Mouse (Mus musculus) telencephalon, adult 2 months (tissue): ENCODE measurements at regions not wholly inside any gene's neighbourhood (a gene's known extent, or its start where the extent isn't known, plus 50 kb on each side); places are given as distances from the start of the nearest gene placed in this dataset.
"Not testable (repeated sequence)": the region's sequence is repeated elsewhere in the genome, so short reads cannot be mapped to it uniquely, and the experiment has no call there.

ENCODE experiments used
- DNase-seq: peaks from one replicate; pipeline ENCODE4 v3.0.0-alpha.2; 2011; ENCODE audit warnings: low read depth, low spot score

DNA sequence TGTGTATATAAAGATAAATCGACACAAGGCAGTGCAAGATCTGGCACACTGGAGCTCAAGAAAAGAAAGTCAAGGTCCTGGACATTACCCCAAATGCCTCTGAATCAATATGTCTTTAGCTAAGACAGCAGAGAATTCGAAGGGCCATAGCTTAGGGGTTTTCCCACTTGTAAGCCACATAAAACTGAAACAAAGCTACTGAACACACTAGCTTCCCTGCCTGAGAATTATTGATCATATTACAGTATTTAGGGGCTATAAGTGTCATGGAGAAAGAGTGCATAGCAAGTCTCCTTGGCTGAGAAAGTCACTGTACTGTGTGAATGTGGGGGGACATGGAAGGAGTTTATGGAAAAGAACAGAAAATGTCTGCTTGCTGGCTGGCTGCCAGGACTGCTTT lies 207.3 kb upstream of the Htr1f start:
- no peak for DNase-seq

DNA sequence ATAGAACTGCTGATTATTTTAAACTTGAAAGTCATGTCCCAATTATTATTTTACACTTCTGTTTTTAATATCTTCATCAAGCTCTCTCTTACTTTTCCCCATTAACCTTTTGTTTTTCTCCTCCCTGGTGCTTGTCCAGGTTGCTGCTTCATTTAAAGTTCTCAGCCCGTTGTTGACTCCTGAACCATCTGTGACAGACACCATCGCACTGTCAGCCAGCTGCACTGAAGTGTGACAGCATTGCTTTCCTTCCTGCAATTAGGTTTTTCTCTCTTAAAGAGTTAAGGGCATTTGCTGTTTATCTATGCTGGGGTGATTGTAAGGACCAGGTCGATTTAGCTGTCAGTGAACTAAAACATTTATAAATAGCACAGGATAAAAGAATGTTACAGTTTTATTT lies 205.3 kb upstream of the Pou1f1 start:
- no peak for DNase-seq

GRCm38 (mm10) chr16:65332412-65332811 lies 187.9 kb upstream of the Pou1f1 start:
- no peak for DNase-seq

DNA sequence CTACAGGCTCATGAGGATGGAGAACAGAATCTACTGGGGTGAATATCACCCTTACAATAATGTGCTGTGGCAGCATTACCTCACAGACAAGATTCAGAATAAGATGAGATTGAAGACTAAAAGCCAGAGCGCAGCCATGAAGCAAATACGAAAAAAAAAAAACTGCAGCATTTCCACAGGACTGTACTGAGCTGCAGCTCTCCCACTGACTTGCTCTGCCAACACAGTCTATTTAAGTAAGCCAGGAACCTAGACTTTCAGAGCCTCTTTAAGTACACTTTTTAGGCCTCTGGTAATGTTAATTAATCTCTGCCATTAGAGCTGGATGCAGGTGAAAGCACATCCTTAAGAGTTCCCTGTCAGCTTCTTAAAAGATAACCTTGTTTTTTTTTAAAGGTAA lies 181.1 kb upstream of the Pou1f1 start:
- peak; percentile 16 for DNase-seq

DNA sequence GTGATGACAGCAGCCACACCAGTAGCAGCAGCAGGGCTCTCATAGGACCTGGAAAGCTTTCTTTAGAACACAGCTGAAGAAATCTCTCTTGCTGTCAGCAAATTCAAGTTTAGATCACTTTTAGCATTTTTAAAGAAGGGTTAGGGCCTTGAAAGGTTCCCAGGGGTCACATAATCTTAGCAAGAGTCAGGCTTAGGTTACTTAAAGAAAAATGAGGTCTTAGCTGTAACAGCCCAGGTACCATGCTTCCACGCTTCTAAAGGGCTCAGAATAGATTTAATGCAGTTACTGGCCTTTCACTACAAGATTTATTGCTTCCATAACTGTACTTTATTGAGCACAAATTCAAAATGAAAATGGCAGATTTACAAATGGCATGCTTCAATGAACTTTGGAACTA lies 160.4 kb upstream of the Pou1f1 start:
- no peak for DNase-seq

- DNase-seq = no peak
Observed at GRCm38 (mm10) chr16:65369271-65369670, 151.0 kb upstream of the Pou1f1 start.

DNA sequence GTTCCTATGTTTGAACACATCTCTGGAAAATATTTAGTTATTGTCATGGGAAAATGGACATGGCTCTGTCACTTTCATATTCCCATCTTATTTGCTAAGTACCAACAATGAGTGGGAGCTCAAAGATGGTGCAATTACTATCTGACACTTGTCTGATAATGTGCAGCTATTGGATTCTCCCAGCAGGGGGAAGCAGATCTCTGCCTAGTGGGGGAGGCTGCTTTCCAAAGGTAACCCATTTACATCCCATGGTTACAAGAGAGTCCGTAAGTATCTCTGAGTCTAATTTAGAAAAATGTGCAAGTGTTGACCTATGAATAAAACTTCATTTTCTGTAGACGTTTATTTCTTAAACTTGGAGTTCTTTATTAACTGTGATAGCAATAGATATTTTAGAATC lies 149.4 kb upstream of the Pou1f1 start:
- no peak for DNase-seq

DNA sequence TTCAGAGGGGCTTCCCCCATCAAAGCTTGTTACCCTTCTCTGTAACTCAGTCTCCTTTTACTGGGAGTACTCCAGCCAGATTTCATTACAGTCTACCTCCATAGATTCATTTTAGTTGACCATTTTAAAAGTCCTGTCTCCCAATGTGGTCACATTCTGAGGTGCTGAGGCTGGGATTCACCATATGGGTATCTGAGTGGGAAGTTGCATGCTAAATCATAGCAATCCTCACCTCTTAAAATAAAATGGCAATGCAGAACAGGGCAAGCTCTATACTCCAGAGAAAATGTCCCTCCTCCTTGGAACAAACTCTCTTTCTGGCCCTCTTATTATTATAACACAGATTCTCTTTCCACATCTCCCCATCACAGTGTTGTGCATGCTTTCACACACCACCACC lies 143.8 kb upstream of the Pou1f1 start:
- no peak for DNase-seq

GRCm38 (mm10) chr16:65378276-65378675 lies 142.0 kb upstream of the Pou1f1 start:
- no peak for DNase-seq

GRCm38 (mm10) chr16:65379939-65380338 lies 140.4 kb upstream of the Pou1f1 start:
- peak; percentile 77 for DNase-seq

DNA sequence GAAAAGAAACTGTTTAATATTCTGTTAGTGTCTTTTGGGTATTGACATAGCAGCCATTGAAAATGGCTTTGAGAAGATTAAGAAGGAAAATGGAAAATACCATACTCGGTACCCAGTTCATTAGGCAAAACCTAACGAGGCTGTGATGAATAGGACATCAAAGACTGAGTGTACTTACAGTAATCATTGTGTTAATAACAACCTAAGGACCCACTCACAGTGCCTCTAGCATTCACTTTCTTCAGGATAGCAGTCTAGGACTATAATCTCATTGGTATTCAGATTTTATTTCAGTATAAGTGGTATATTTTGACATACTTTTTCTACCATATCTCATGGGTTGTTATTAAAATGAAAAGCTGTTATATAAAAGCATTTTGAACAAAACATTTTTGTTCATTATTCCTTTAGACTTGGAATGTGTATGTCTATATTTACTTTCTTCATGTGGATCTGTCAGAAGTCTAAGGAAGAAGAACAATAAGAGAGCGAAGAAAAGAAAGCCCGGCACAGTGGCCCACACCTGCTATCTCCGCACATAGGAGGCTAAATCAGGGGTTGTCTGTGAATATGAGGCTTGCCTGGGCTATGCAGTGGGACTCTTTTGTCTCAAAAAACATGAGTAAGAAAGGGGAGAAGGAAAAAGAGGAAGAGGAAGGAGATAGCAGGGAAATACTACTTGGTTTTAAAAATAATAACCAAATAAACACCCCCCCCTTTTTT lies 116.2 kb upstream of the Pou1f1 start:
- DNase-seq = no peak

- no peak for DNase-seq
Observed at GRCm38 (mm10) chr16:65404816-65405215, 115.5 kb upstream of the Pou1f1 start.

GRCm38 (mm10) chr16:65405824-65406556 lies 114.3 kb upstream of the Pou1f1 start:
- DNase-seq = no peak

- DNase-seq = not testable (repeated sequence)
Observed at GRCm38 (mm10) chr16:65432046-65432445, 88.3 kb upstream of the Pou1f1 start.

- no peak for DNase-seq
Observed at GRCm38 (mm10) chr16:65436076-65436475, 84.2 kb upstream of the Pou1f1 start.

- no peak for DNase-seq
Observed at GRCm38 (mm10) chr16:65441954-65442353, 78.4 kb upstream of the Pou1f1 start.

GRCm38 (mm10) chr16:65448810-65449209 lies 71.5 kb upstream of the Pou1f1 start:
- no peak for DNase-seq

- DNase-seq = no peak
Observed at GRCm38 (mm10) chr16:65450706-65451105, 69.6 kb upstream of the Pou1f1 start.

DNA sequence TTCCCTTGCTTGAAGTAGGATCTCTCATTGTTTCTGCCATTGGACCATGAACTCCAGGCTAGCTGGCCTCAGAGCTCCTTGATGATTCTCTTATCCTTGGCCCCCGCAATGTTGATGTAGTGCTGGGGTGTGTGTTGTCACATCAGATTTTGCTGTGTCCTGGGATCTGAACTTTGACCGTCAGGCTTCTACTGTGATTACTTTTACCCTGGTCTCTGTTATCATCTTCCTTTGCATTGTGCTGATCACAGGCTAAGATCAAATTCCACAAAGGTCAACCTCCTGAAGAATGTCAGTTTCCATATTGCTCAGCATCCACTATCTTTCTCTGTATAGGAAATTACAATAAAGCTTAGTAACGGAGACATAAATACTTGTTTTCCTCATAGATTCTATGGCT lies 68.4 kb upstream of the Pou1f1 start:
- DNase-seq = no peak

- not testable (repeated sequence) for DNase-seq
Observed at GRCm38 (mm10) chr16:65456948-65457347, 63.4 kb upstream of the Pou1f1 start.

- DNase-seq = no peak
Observed at GRCm38 (mm10) chr16:65458234-65458633, 62.1 kb upstream of the Pou1f1 start.

DNA sequence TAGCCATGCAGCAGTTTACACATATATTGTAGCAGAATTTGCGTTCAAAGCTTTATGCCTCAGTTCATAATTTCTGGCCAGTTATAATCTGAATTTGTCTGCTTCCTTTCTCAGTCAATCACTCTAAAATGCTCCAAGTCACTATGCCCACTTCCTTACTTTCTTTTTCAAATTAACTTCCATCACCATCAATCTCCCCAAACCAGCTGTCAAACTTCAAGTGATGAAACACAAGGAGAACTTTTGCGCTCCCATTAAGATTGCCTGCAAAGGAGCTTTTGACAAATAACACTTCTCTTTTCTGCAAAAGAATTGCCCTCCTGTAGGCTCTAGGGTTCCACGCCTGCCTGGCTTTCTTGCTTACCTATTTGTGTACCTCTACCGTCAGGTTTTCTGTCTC lies 50.6 kb upstream of the Pou1f1 start:
- no peak for DNase-seq
